Mouse (Mus musculus) bone marrow, adult 2 months (tissue): ENCODE data around the gene Rbm47. TPM values are rescaled to one million over a fixed set of nuclear protein-coding genes. Genes with fewer than 3 reads are reported as not detected.

Source experiments
- H3K27ac ChIP-seq: fragments of 200-500 bp; 2 replicates; pipeline ENCODE4 v1.5.1; 2012; ENCODE audit warnings: low read depth, mild to moderate bottlenecking, control low read depth, inconsistent platforms, low read length; ENCODE audit not compliant: control insufficient read depth, poor library complexity, insufficient read depth
- H3K4me1 ChIP-seq: fragments of 200-500 bp; 2 replicates; pipeline ENCODE4 v1.6.1; 2011; ENCODE audit warnings: low read length; ENCODE audit not compliant: control insufficient read depth, insufficient read depth
- H3K4me3 ChIP-seq: fragments of 200-500 bp; replicated peaks from 2 replicates; pipeline ENCODE3; 2011; ENCODE audit warnings: mild to moderate bottlenecking, low read depth, low read length, control low read depth; ENCODE audit not compliant: control insufficient read depth
- CTCF ChIP-seq: fragments of 200-500 bp; IDR thresholded peaks from 2 replicates; pipeline ENCODE4 v1.5.1; 2011; ENCODE audit warnings: low read length, control low read depth; ENCODE audit not compliant: control insufficient read depth, insufficient read depth
- POLR2A ChIP-seq: fragments of 200-500 bp; IDR thresholded peaks from 2 replicates; pipeline ENCODE4 v1.6.1; 2011; ENCODE audit warnings: low read depth, mild to moderate bottlenecking, control low read depth, low read length, borderline replicate concordance; ENCODE audit not compliant: control insufficient read depth
- WGBS: fragments of 180-500 bp; shearing (Covaris S2); methylation state at CpG from one replicate; pipeline ENCODE4 v1.1.7; 2018; 5-methylcytosine and 5-hydroxymethylcytosine counted together
- polyA plus RNA-seq: library from polyadenylated mRNA; stranded (reverse); fragments of >200 nt; gene quantifications from 2 replicates; pipeline ENCODE4 v1.2.4, GENCODE M21; 2011; ENCODE audit warnings: low replicate concordance; ENCODE audit not compliant: missing spikeins, insufficient read depth, insufficient read length

Gene Rbm47
- polyA plus RNA-seq, 1 experiment = 4.9 TPM

GRCm38 (mm10) chr5:66128948-66129347, 44.0 kb downstream of the Rbm47 start:
- Histone ChIP-seq H3K4me1 (no peaks in the 10 kb centered on the region; the same call in 1 of the 2 replicates), H3K27ac (no peak overlapping the region), H3K4me3 (no peak overlapping the region)
- TF ChIP-seq CTCF (no peak), POLR2A (no peak)
- 58% methylated on average over 3 of the region's 3 CpGs for whole genome bisulfite sequencing

DNA sequence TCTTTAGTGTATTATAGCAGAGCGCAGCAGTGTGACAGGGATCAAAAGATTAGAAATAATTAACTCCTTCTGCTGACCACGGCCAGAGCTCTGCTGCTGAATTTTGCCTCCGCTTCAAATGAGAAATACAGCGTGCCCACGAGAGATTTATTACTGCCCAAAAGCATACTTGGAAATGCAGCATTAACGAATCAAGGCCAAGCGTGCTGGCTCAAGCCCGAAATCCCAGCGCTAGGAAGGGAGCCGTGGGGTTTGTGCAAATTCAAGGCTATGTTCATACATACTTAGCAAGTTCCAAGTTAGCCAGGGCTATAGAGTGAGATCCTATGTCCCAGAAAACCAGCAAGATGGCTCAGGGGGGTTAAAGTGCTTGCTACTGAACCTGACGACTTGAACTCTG, 47.5 kb downstream of the Rbm47 start:
- 80% methylated on average over 11 of the region's 11 CpGs for WGBS
- H3K4me3 ChIP-seq = no peak overlapping the region
- TF ChIP-seq CTCF = no peak
- H3K4me1 ChIP-seq = no peaks in the 10 kb centered on the region; the same call in 1 of the 2 replicates
- H3K27ac ChIP-seq = no peak overlapping the region

GRCm38 (mm10) chr5:66124931-66125330, 48.0 kb downstream of the Rbm47 start:
- Histone ChIP-seq H3K4me3 (no peak overlapping the region), H3K4me1 (no peaks in the 10 kb centered on the region; the same call in 1 of the 2 replicates), H3K27ac (no peak overlapping the region)
- WGBS = 81% methylated on average over 9 of the region's 9 CpGs
- no peak for TF ChIP-seq POLR2A
- no peak for TF ChIP-seq CTCF

DNA sequence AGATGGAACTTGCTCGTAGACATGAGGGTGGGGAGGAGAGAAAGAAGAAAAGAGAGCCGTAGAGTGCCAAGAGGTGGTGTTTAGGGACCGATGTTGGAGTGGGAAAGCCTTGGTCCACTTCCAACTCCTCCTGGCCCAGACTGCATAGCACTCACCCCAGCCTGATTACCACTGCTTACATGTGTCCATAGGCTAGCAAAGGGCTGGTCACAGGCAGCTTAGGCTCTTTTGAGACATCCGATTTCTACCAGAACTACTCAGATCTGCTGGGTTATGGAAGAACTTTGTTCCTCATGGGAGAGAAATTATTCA, 48.9 kb downstream of the Rbm47 start:
- Histone ChIP-seq H3K4me3 (no peak overlapping the region), H3K4me1 (no peaks in the 10 kb centered on the region; the same call in 1 of the 2 replicates), H3K27ac (no peak overlapping the region)
- TF ChIP-seq CTCF = no peak
- no peak for TF ChIP-seq POLR2A
- 80% methylated on average over 4 of the region's 4 CpGs for whole genome bisulfite sequencing

DNA sequence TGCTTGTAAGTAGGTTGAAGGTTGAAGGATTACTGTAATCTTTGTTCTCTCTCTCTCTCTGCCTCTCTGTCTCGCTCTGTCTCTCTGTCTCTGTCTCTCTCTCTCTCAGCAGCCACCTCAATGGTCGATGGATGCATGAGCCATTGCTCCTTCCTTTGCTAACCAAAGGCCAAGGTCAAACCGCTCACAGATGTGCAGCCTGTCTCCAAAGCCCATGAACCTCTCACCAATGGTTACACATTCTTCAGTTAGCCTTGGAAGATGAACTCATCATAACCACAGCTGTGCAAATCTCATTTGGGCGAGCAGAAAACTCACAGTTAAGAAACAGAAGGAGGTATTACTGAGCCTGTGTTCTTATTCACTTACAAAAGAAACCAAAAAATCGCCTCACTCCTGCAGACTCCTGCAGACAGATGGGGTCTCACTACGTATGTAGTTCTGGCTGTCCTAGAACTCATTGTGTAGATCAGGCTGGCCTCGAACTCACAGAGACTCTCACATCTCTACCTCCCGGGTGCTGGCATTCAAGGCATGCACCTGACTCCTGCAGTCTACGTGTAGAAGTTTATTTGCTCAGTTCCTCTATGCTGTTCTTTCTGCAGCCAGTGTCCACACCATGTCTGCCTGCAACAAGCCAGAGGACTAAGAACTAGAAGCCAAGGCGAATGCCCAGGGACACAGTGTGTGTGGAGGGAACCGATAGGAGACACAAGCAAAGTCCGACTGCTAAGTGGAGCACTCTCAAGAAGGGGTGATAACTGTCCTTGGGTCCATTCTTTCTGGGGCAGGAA, 49.4 kb downstream of the Rbm47 start:
- no peak for TF ChIP-seq POLR2A
- TF ChIP-seq CTCF = no peak
- WGBS = 81% methylated on average over 12 of the region's 12 CpGs
- no peak overlapping the region for H3K4me3 ChIP-seq
- no peaks in the 10 kb centered on the region; the same call in 1 of the 2 replicates for H3K4me1 ChIP-seq
- H3K27ac ChIP-seq = no peak overlapping the region

- Histone ChIP-seq H3K27ac (no peak overlapping the region), H3K4me1 (no peaks in the 10 kb centered on the region; the same call in 1 of the 2 replicates), H3K4me3 (no peak overlapping the region)
- TF ChIP-seq CTCF (no peak), POLR2A (no peak)
These were observed 51.7 kb downstream of the Rbm47 start for GRCm38 (mm10) chr5:66121255-66121654.

- H3K4me1 ChIP-seq = no peaks in the 10 kb centered on the region; the same call in 1 of the 2 replicates
- H3K27ac ChIP-seq = no peak overlapping the region
- H3K4me3 ChIP-seq = no peak overlapping the region
- no peak for TF ChIP-seq POLR2A
- TF ChIP-seq CTCF = no peak
- 39% methylated on average over 14 of the region's 14 CpGs for WGBS
These were observed 58.2 kb downstream of the Rbm47 start for GRCm38 (mm10) chr5:66114751-66115150.

- Histone ChIP-seq H3K4me1 (no peaks in the 10 kb centered on the region; the same call in 1 of the 2 replicates), H3K4me3 (no peak overlapping the region), H3K27ac (no peak overlapping the region)
- 64% methylated on average over 6 of the region's 6 CpGs for WGBS
- TF ChIP-seq POLR2A (no peak), CTCF (no peak)
These were observed 58.7 kb downstream of the Rbm47 start for GRCm38 (mm10) chr5:66114208-66114607.
